Mouse (Mus musculus) megakaryocyte, embryonic 14.5 days (primary cell): ENCODE results near the gene Stard13.

Experiments
- FLI1 ChIP-seq: IDR thresholded peaks from 2 replicates; pipeline ENCODE4 v1.6.1; 2012; ENCODE audit warnings: low read length, inconsistent platforms, mixed read lengths
- GATA1 ChIP-seq: IDR thresholded peaks from 3 replicates; pipeline ENCODE4 v1.6.1; 2012; ENCODE audit warnings: mixed read lengths, low read length, inconsistent platforms, borderline replicate concordance

- TF ChIP-seq FLI1 (no peak), GATA1 (no peak)
Measured at GRCm38 (mm10) chr5:151112743-151113142, 120.9 kb downstream of the Stard13 start.
